Mouse (Mus musculus) heart, adult 2 months (tissue): ENCODE measurements around the gene Ptger3.

Experiments used
- CTCF ChIP-seq: fragments of 200-600 bp; IDR thresholded peaks from 2 replicates; pipeline ENCODE4 v1.8.1; 2022; ENCODE audit warnings: antibody characterized with exemption, mild to moderate bottlenecking, moderate library complexity
- EP300 ChIP-seq: fragments of 200-500 bp; IDR thresholded peaks from 2 replicates; pipeline ENCODE4 v1.6.1; 2011; ENCODE audit warnings: low read depth, low read length, control low read depth; ENCODE audit not compliant: insufficient read depth
- POLR2A ChIP-seq: fragments of 200-500 bp; IDR thresholded peaks from 2 replicates; pipeline ENCODE4 v1.6.1; 2011; ENCODE audit warnings: mild to moderate bottlenecking, low read depth, low read length, control low read depth; ENCODE audit not compliant: insufficient read depth

DNA sequence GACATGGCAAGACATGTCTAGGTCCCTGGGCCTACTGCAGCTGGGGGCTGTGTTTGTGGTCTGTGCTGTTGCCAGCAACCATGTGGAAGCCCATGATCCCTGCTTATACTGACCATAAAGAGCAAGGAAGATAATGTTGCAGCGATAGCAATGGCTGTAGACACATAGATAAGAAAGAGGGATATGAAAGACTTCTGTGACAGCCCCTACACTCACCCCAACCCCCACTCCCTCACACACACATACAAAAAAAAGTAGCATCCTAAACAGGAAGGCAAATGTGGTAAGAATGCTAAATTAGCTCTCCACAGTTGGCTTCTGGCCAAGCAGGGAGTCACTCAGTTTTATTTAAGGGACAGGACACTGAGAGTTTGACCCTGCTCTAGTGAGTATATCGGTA lies 48.7 kb upstream of the Ptger3 start:
- TF ChIP-seq CTCF = no peak
- TF ChIP-seq EP300 = no peak
- TF ChIP-seq POLR2A = no peak
